Mouse (Mus musculus) limb, embryonic 13.5 days (tissue): ENCODE data around the gene Gm16368. TPM values are rescaled to one million over a fixed set of nuclear protein-coding genes. Genes with fewer than 3 reads are reported as not detected.
"Not testable (repeated sequence)": the region's sequence is repeated elsewhere in the genome, so short reads cannot be mapped to it uniquely, and the experiment has no call there.

Experiments
- ATAC-seq: fragments of 200-750 bp; cut with Nextera tagmentation; 2 replicates; pipeline ENCODE4 v1.8.0; 2017; ENCODE audit warnings: low read depth, moderate number of reproducible peaks, moderate TSS enrichment; ENCODE audit not compliant: low FRiP score
- H3K27ac ChIP-seq: fragments of 300-500 bp; sonication (generic); 2 replicates; pipeline ENCODE4 v1.5.1; 2015; ENCODE audit warnings: inconsistent platforms, mild to moderate bottlenecking, moderate library complexity
- H3K27me3 ChIP-seq: fragments of 300-500 bp; sonication (generic); 2 replicates; pipeline ENCODE4 v1.6.1; 2015; ENCODE audit warnings: mild to moderate bottlenecking, inconsistent platforms
- H3K36me3 ChIP-seq: fragments of 300-500 bp; sonication (generic); 2 replicates; pipeline ENCODE4 v1.6.1; 2015; ENCODE audit warnings: inconsistent platforms, mild to moderate bottlenecking, moderate library complexity
- H3K4me1 ChIP-seq: fragments of 300-500 bp; sonication (generic); 2 replicates; pipeline ENCODE4 v1.6.1; 2015; ENCODE audit warnings: inconsistent platforms
- H3K4me2 ChIP-seq: fragments of 300-500 bp; sonication (generic); replicated peaks from 2 replicates; pipeline ENCODE4 v1.6.1; 2015; ENCODE audit warnings: inconsistent platforms, mild to moderate bottlenecking, moderate library complexity
- H3K4me3 ChIP-seq: fragments of 300-500 bp; sonication (generic); 2 replicates; pipeline ENCODE4 v1.5.1; 2015; ENCODE audit warnings: moderate library complexity, mild to moderate bottlenecking, inconsistent platforms
- H3K9ac ChIP-seq: fragments of 300-500 bp; sonication (generic); 2 replicates; pipeline ENCODE4 v1.6.1; 2015; ENCODE audit warnings: mild to moderate bottlenecking, inconsistent platforms
- H3K9me3 ChIP-seq: fragments of 300-500 bp; sonication (generic); 2 replicates; pipeline ENCODE4 v1.6.1; 2016; ENCODE audit warnings: inconsistent platforms
- WGBS: fragments of 180-500 bp; shearing (Covaris S2); methylation state at CpG from one replicate; pipeline ENCODE4 v1.1.7; 2015; 5-methylcytosine and 5-hydroxymethylcytosine counted together
- polyA plus RNA-seq: library from polyadenylated mRNA; unstranded; fragments of >200 nt; fragmentation: Nextera tagmentation; extraction: Ambion mirVana; gene quantifications from 2 replicates; pipeline ENCODE4 v1.2.1, GENCODE M21; 2015

Gm16368 gene
- polyA plus RNA-seq = not detected in 2 replicates

- H3K9me3 ChIP-seq, ATAC-seq, H3K27me3 ChIP-seq, H3K36me3 ChIP-seq, H3K4me3 ChIP-seq, H3K4me1 ChIP-seq, H3K4me2 ChIP-seq, H3K27ac ChIP-seq, H3K9ac ChIP-seq: not testable (repeated sequence)
- WGBS = 73% methylated on average over 1 of the region's 1 CpGs
Observed at GRCm38 (mm10) chr12:88083397-88083796, at the start of gene Gm16368. Gene Gm16368 (plus strand): TSS chr12:88083697.

GRCm38 (mm10) chr12:88039062-88039461 is 44.4 kb upstream of the Gm16368 start:
- not testable (repeated sequence) for H3K4me3 ChIP-seq, H3K4me2 ChIP-seq, H3K9ac ChIP-seq, H3K9me3 ChIP-seq, H3K4me1 ChIP-seq, ATAC-seq, H3K27me3 ChIP-seq, H3K27ac ChIP-seq, H3K36me3 ChIP-seq

GRCm38 (mm10) chr12:88039703-88040102 is 43.8 kb upstream of the Gm16368 start:
- not testable (repeated sequence) for H3K27me3 ChIP-seq, ATAC-seq, H3K4me2 ChIP-seq, H3K36me3 ChIP-seq, H3K4me1 ChIP-seq, H3K9me3 ChIP-seq, H3K4me3 ChIP-seq, H3K27ac ChIP-seq, H3K9ac ChIP-seq
- 100% methylated on average over 1 of the region's 1 CpGs for WGBS

- ATAC-seq, H3K27me3 ChIP-seq, H3K9ac ChIP-seq, H3K36me3 ChIP-seq, H3K27ac ChIP-seq, H3K4me1 ChIP-seq, H3K4me2 ChIP-seq, H3K4me3 ChIP-seq: not testable (repeated sequence)
- H3K9me3 ChIP-seq = peaks cover 13% of the 10 kb centered on the region
- 68% methylated on average over 1 of the region's 1 CpGs for WGBS
Observed at GRCm38 (mm10) chr12:88045226-88045625, 38.3 kb upstream of the Gm16368 start.

Other genes with a start within 250 kb of the Gm16368 start
- not detected in 2 replicates for gene Gm2001, start 241.4 kb upstream of the Gm16368 start, polyA plus RNA-seq
- gene Gm2016, start 209.6 kb upstream of the Gm16368 start, polyA plus RNA-seq = not detected in 2 replicates
- not detected in 2 replicates for gene Gm2022, start 188.3 kb upstream of the Gm16368 start, polyA plus RNA-seq
- gene Gm2035, start 163.8 kb upstream of the Gm16368 start, polyA plus RNA-seq = not detected in 2 replicates
- not detected in 2 replicates for gene Gm2042, start 129.6 kb upstream of the Gm16368 start, polyA plus RNA-seq
- not detected in 2 replicates for gene Gm2075, start 71.8 kb upstream of the Gm16368 start, polyA plus RNA-seq
- gene Gm6803, start 64.9 kb upstream of the Gm16368 start, polyA plus RNA-seq = not detected in 2 replicates
- not detected in 2 replicates for gene Gm2056, start 56.7 kb upstream of the Gm16368 start, polyA plus RNA-seq
- gene Gm10436, start 98.4 kb downstream of the Gm16368 start, polyA plus RNA-seq = not detected in 2 replicates
- gene Gm8332, start 166.4 kb downstream of the Gm16368 start, polyA plus RNA-seq = not detected in 2 replicates
- not detected in 2 replicates for gene Gm5662, start 190.8 kb downstream of the Gm16368 start, polyA plus RNA-seq
- not detected in 2 replicates for gene Gm5039, start 240.3 kb downstream of the Gm16368 start, polyA plus RNA-seq